Mouse (Mus musculus): ENCODE measurements around the gene Nop53. TPM values are rescaled to one million over a fixed set of nuclear protein-coding genes. Genes with fewer than 3 reads are reported as not detected.

Gene Nop53
- total RNA-seq, 2 experiments from 2014 or later = 23.9 to 114 TPM

Other genes starting within 250 kb of the Nop53 start
- not detected in 2 replicates for gene Obox5, start 195.9 kb downstream of the Nop53 start, total RNA-seq (2015; ENCODE audit: low replicate concordance)
- gene Obox5, start 195.9 kb downstream of the Nop53 start, total RNA-seq (2017; ENCODE audit: low replicate concordance) = not detected in 2 replicates
- not detected in 2 replicates for gene Obox6, start 106.4 kb downstream of the Nop53 start, total RNA-seq (2015; ENCODE audit: low replicate concordance)
- gene Obox6, start 106.4 kb downstream of the Nop53 start, total RNA-seq (2017; ENCODE audit: low replicate concordance) = not detected in 2 replicates
- not detected in 2 replicates for gene Crx, start 66.1 kb downstream of the Nop53 start, total RNA-seq (2015; ENCODE audit: low replicate concordance)
- gene Crx, start 66.1 kb downstream of the Nop53 start, total RNA-seq (2017; ENCODE audit: low replicate concordance) = not detected in 2 replicates
- gene Crxos, start 63.5 kb downstream of the Nop53 start, total RNA-seq (2015; ENCODE audit: low replicate concordance) = not detected in 2 replicates
- gene Crxos, start 63.5 kb downstream of the Nop53 start, total RNA-seq (2017; ENCODE audit: low replicate concordance) = not detected in 2 replicates
- 52.4 and 65.6 TPM in 2 replicates for gene Selenow, start 23.7 kb downstream of the Nop53 start, total RNA-seq (2015; ENCODE audit: low replicate concordance)
- gene Selenow, start 23.7 kb downstream of the Nop53 start, total RNA-seq (2017; ENCODE audit: low replicate concordance) = 19.6 and 25.3 TPM in 2 replicates
- 2.9 and 5.4 TPM in 2 replicates for gene Ehd2, start 21.5 kb upstream of the Nop53 start, total RNA-seq (2015; ENCODE audit: low replicate concordance)
- gene Ehd2, start 21.5 kb upstream of the Nop53 start, total RNA-seq (2017; ENCODE audit: low replicate concordance) = 0.64 and 0.76 TPM in 2 replicates
- gene Bicra, start 101.8 kb upstream of the Nop53 start, total RNA-seq (2015; ENCODE audit: low replicate concordance) = 5.4 and 16.6 TPM in 2 replicates
- 1.9 and 2.0 TPM in 2 replicates for gene Bicra, start 101.8 kb upstream of the Nop53 start, total RNA-seq (2017; ENCODE audit: low replicate concordance)
- not detected in 2 replicates for gene Zfp541, start 115.7 kb upstream of the Nop53 start, total RNA-seq (2015; ENCODE audit: low replicate concordance)
- gene Zfp541, start 115.7 kb upstream of the Nop53 start, total RNA-seq (2017; ENCODE audit: low replicate concordance) = not detected in 2 replicates
- 282 and 315 TPM in 2 replicates for gene Napa, start 152.4 kb upstream of the Nop53 start, total RNA-seq (2015; ENCODE audit: low replicate concordance)
- gene Napa, start 152.4 kb upstream of the Nop53 start, total RNA-seq (2017; ENCODE audit: low replicate concordance) = 141 and 162 TPM in 2 replicates
- gene Kptn, start 173.8 kb upstream of the Nop53 start, total RNA-seq (2015; ENCODE audit: low replicate concordance) = 2.9 and 8.6 TPM in 2 replicates
- 2.2 and 5.2 TPM in 2 replicates for gene Kptn, start 173.8 kb upstream of the Nop53 start, total RNA-seq (2017; ENCODE audit: low replicate concordance)
- gene Slc8a2, start 183.8 kb upstream of the Nop53 start, total RNA-seq (2015; ENCODE audit: low replicate concordance) = not detected in 2 replicates
- gene Slc8a2, start 183.8 kb upstream of the Nop53 start, total RNA-seq (2017; ENCODE audit: low replicate concordance) = 0.26 TPM in 1 of 2 replicates, not detected in the other
- gene Meis3, start 229.0 kb upstream of the Nop53 start, total RNA-seq (2015; ENCODE audit: low replicate concordance) = 1.3 TPM in 1 of 2 replicates, not detected in the other
- gene Meis3, start 229.0 kb upstream of the Nop53 start, total RNA-seq (2017; ENCODE audit: low replicate concordance) = not detected in 2 replicates